Mouse (Mus musculus): Measurements from ENCODE around the gene Tmem59l. TPM values are rescaled to one million over a fixed set of nuclear protein-coding genes. Genes with fewer than 3 reads are reported as not detected.

Gene Tmem59l
- polyA plus RNA-seq, 1 experiment from 2014 or later: 4.2 TPM

- Histone ChIP-seq H3K9ac (peak within 1 kb of the TSS; percentile 93), H3K4me2 (replicated peaks) (peak within 1 kb of the TSS; percentile 88), H3K27me3 (replicated peaks) (no peaks in the 10 kb centered on the region), H3K9me3 (no peaks in the 10 kb centered on the region), H3K4me1 (replicated peaks) (peaks cover 15% of the 10 kb centered on the region; the same call in 1 of the 2 replicates), H3K27ac (peak within 1 kb of the TSS; percentile 37), H3K36me3 (no peaks in the 10 kb centered on the region), H3K4me3 (replicated peaks) (peak within 1 kb of the TSS; percentile 59)
- ATAC-seq: peak; percentile 94
- under 1% methylated on average over 53 of the region's 53 CpGs for WGBS
These were observed 10.6 kb downstream of the Tmem59l start, which contains the start of gene Klhl26 for GRCm38 (mm10) chr8:70476333-70477268. TSS of gene Klhl26 (minus strand) at chr8:70476968.

- Histone ChIP-seq H3K4me1 (replicated peaks) (peaks cover 24% of the 10 kb centered on the region), H3K27me3 (replicated peaks) (no peaks in the 10 kb centered on the region), H3K4me2 (replicated peaks) (no peak overlapping the region), H3K9me3 (no peaks in the 10 kb centered on the region), H3K27ac (no peak overlapping the region), H3K36me3 (no peaks in the 10 kb centered on the region), H3K9ac (no peak overlapping the region), H3K4me3 (replicated peaks) (no peak overlapping the region)
- ATAC-seq: no peak
- WGBS: 95% methylated on average over 7 of the region's 7 CpGs
These were observed 15.3 kb downstream of the Tmem59l start for GRCm38 (mm10) chr8:70471856-70472255.

GRCm38 (mm10) chr8:70469938-70470337 is 17.2 kb downstream of the Tmem59l start:
- Histone ChIP-seq H3K9me3 (no peaks in the 10 kb centered on the region), H3K27me3 (replicated peaks) (no peaks in the 10 kb centered on the region), H3K36me3 (no peaks in the 10 kb centered on the region), H3K4me3 (replicated peaks) (no peak overlapping the region), H3K4me2 (replicated peaks) (0 out of 2 replicates have a peak overlapping the region, but pooled peaks have one; percentile 11), H3K4me1 (replicated peaks) (peaks cover 19% of the 10 kb centered on the region; the same call in 1 of the 2 replicates), H3K27ac (no peak overlapping the region), H3K9ac (0 out of 2 replicates have a peak overlapping the region, but pooled peaks have one; percentile 8)
- 62% methylated on average over 2 of the region's 2 CpGs for WGBS
- peak; percentile 31 for ATAC-seq

- H3K4me3 ChIP-seq (replicated peaks): no peak overlapping the region
- H3K9me3 ChIP-seq: no peaks in the 10 kb centered on the region
- H3K27ac ChIP-seq: no peak overlapping the region
- 0 out of 2 replicates have a peak overlapping the region, but pooled peaks have one; percentile 11 for H3K4me2 ChIP-seq (replicated peaks)
- no peak overlapping the region for H3K9ac ChIP-seq
- no peaks in the 10 kb centered on the region for H3K36me3 ChIP-seq
- 40% methylated on average over 10 of the region's 10 CpGs for WGBS
- H3K27me3 ChIP-seq (replicated peaks): no peaks in the 10 kb centered on the region
- ATAC-seq: peak; percentile 75
- peaks cover 19% of the 10 kb centered on the region; the same call in 1 of the 2 replicates for H3K4me1 ChIP-seq (replicated peaks)
These were observed 17.8 kb downstream of the Tmem59l start for GRCm38 (mm10) chr8:70469295-70469916.

- 90% methylated on average over 4 of the region's 4 CpGs for WGBS
- peak; percentile 4; the same call in 1 of the 2 replicates for ATAC-seq
- Histone ChIP-seq H3K4me2 (replicated peaks) (no peak overlapping the region), H3K4me3 (replicated peaks) (no peak overlapping the region), H3K27me3 (replicated peaks) (no peaks in the 10 kb centered on the region), H3K9me3 (no peaks in the 10 kb centered on the region), H3K36me3 (no peaks in the 10 kb centered on the region), H3K4me1 (replicated peaks) (peaks cover 19% of the 10 kb centered on the region; the same call in 1 of the 2 replicates), H3K9ac (no peak overlapping the region), H3K27ac (no peak overlapping the region)
These were observed 18.4 kb downstream of the Tmem59l start for GRCm38 (mm10) chr8:70468733-70469132.

GRCm38 (mm10) chr8:70467907-70468306 is 19.3 kb downstream of the Tmem59l start:
- H3K27ac ChIP-seq: no peak overlapping the region
- H3K4me1 ChIP-seq (replicated peaks): peaks cover 19% of the 10 kb centered on the region; the same call in 1 of the 2 replicates
- no peaks in the 10 kb centered on the region; the same call in 1 of the 2 replicates for H3K36me3 ChIP-seq
- H3K9ac ChIP-seq: no peak overlapping the region
- H3K9me3 ChIP-seq: no peaks in the 10 kb centered on the region
- 76% methylated on average over 1 of the region's 1 CpGs for WGBS
- no peaks in the 10 kb centered on the region for H3K27me3 ChIP-seq (replicated peaks)
- H3K4me3 ChIP-seq (replicated peaks): no peak overlapping the region
- no peak overlapping the region for H3K4me2 ChIP-seq (replicated peaks)
- no peak for ATAC-seq

- peaks cover 19% of the 10 kb centered on the region; the same call in 1 of the 2 replicates for H3K4me1 ChIP-seq (replicated peaks)
- no peak overlapping the region for H3K27ac ChIP-seq
- H3K9me3 ChIP-seq: no peaks in the 10 kb centered on the region
- no peak overlapping the region for H3K4me2 ChIP-seq (replicated peaks)
- WGBS: 60% methylated on average over 5 of the region's 5 CpGs
- H3K27me3 ChIP-seq (replicated peaks): no peaks in the 10 kb centered on the region
- H3K9ac ChIP-seq: no peak overlapping the region
- H3K36me3 ChIP-seq: no peaks in the 10 kb centered on the region; the same call in 1 of the 2 replicates
- no peak for ATAC-seq
- no peak overlapping the region for H3K4me3 ChIP-seq (replicated peaks)
These were observed 19.9 kb downstream of the Tmem59l start for GRCm38 (mm10) chr8:70467229-70467725.

- Histone ChIP-seq H3K9me3 (no peaks in the 10 kb centered on the region), H3K27me3 (replicated peaks) (no peaks in the 10 kb centered on the region), H3K4me3 (replicated peaks) (no peak overlapping the region), H3K9ac (no peak overlapping the region), H3K27ac (no peak overlapping the region), H3K4me1 (replicated peaks) (peaks cover 19% of the 10 kb centered on the region; the same call in 1 of the 2 replicates), H3K4me2 (replicated peaks) (no peak overlapping the region), H3K36me3 (no peaks in the 10 kb centered on the region; the same call in 1 of the 2 replicates)
- WGBS: 59% methylated on average over 11 of the region's 11 CpGs
- no peak for ATAC-seq
These were observed 20.4 kb downstream of the Tmem59l start for GRCm38 (mm10) chr8:70466771-70467170.

GRCm38 (mm10) chr8:70466305-70466704 is 20.9 kb downstream of the Tmem59l start:
- WGBS: 80% methylated on average over 4 of the region's 4 CpGs
- no peak for ATAC-seq

GRCm38 (mm10) chr8:70465701-70466100 is 21.5 kb downstream of the Tmem59l start:
- no peak overlapping the region for H3K9ac ChIP-seq
- no peak overlapping the region for H3K4me2 ChIP-seq (replicated peaks)
- no peaks in the 10 kb centered on the region for H3K27me3 ChIP-seq (replicated peaks)
- H3K9me3 ChIP-seq: no peaks in the 10 kb centered on the region
- no peak overlapping the region for H3K27ac ChIP-seq
- no peak for ATAC-seq
- 96% methylated on average over 4 of the region's 4 CpGs for WGBS
- no peaks in the 10 kb centered on the region; the same call in 1 of the 2 replicates for H3K36me3 ChIP-seq
- H3K4me1 ChIP-seq (replicated peaks): peaks cover 19% of the 10 kb centered on the region; the same call in 1 of the 2 replicates
- no peak overlapping the region for H3K4me3 ChIP-seq (replicated peaks)

More at GRCm38 (mm10) chr8:70466305-70466704, 20.9 kb downstream of the Tmem59l start:
- Histone ChIP-seq H3K4me1 (replicated peaks) (peaks cover 19% of the 10 kb centered on the region; the same call in 1 of the 2 replicates), H3K9me3 (no peaks in the 10 kb centered on the region), H3K27me3 (replicated peaks) (no peaks in the 10 kb centered on the region), H3K36me3 (no peaks in the 10 kb centered on the region; the same call in 1 of the 2 replicates), H3K9ac (no peak overlapping the region), H3K27ac (no peak overlapping the region), H3K4me3 (replicated peaks) (no peak overlapping the region), H3K4me2 (replicated peaks) (no peak overlapping the region)

GRCm38 (mm10) chr8:70464162-70464561 is 23.0 kb downstream of the Tmem59l start:
- H3K4me2 ChIP-seq (replicated peaks): no peak overlapping the region
- H3K9ac ChIP-seq: no peak overlapping the region
- H3K27me3 ChIP-seq (replicated peaks): no peaks in the 10 kb centered on the region
- H3K4me1 ChIP-seq (replicated peaks): 0 out of 2 replicates have a peak, but pooled peaks cover 13% of the 10 kb centered on the region
- WGBS: 91% methylated on average over 6 of the region's 6 CpGs
- no peak for ATAC-seq
- H3K4me3 ChIP-seq (replicated peaks): no peak overlapping the region
- H3K27ac ChIP-seq: no peak overlapping the region
- H3K9me3 ChIP-seq: no peaks in the 10 kb centered on the region
- no peaks in the 10 kb centered on the region; the same call in 1 of the 2 replicates for H3K36me3 ChIP-seq

- H3K27me3 ChIP-seq (replicated peaks): no peaks in the 10 kb centered on the region
- no peak overlapping the region for H3K27ac ChIP-seq
- 0 out of 2 replicates have a peak, but pooled peaks cover 13% of the 10 kb centered on the region for H3K4me1 ChIP-seq (replicated peaks)
- H3K9me3 ChIP-seq: no peaks in the 10 kb centered on the region
- H3K36me3 ChIP-seq: no peaks in the 10 kb centered on the region; the same call in 1 of the 2 replicates
- no peak overlapping the region for H3K4me3 ChIP-seq (replicated peaks)
- H3K9ac ChIP-seq: no peak overlapping the region
- no peak for ATAC-seq
- no peak overlapping the region for H3K4me2 ChIP-seq (replicated peaks)
- WGBS: 66% methylated on average over 4 of the region's 4 CpGs
These were observed 23.9 kb downstream of the Tmem59l start for GRCm38 (mm10) chr8:70463306-70463705.

Measured in intestine, embryonic 15.5 days (tissue).